Mouse (Mus musculus): Measurements from ENCODE around the gene Ntrk2.
A peak's percentile ranks its signal among the peaks of the same experiment; 100 is the strongest.
"Not testable (repeated sequence)": the region's sequence is repeated elsewhere in the genome, so short reads cannot be mapped to it uniquely, and the experiment has no call there.

Ntrk2 gene

DNA sequence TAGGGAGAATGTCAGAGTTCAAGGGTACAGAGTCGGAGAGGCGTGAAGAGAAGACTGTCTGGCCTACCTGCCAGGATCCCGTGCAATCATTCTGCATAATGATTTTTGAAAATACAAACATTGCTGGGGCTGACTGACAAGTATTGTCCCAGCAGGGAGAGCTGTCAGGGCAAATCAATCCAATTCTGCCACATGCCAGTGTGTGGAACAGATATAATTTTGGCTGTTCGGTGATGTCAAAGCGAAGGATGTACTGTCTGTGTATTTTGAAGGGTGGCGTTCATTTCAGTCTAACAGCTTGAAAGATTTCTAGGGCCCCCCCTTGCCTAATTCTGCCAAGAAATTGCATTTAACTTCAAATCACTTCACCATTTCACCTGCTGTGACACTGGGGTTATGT lies 224.2 kb downstream of the Ntrk2 start:
- no peak for DNase-seq (ENCODE audit: inconsistent ontology term)

DNA sequence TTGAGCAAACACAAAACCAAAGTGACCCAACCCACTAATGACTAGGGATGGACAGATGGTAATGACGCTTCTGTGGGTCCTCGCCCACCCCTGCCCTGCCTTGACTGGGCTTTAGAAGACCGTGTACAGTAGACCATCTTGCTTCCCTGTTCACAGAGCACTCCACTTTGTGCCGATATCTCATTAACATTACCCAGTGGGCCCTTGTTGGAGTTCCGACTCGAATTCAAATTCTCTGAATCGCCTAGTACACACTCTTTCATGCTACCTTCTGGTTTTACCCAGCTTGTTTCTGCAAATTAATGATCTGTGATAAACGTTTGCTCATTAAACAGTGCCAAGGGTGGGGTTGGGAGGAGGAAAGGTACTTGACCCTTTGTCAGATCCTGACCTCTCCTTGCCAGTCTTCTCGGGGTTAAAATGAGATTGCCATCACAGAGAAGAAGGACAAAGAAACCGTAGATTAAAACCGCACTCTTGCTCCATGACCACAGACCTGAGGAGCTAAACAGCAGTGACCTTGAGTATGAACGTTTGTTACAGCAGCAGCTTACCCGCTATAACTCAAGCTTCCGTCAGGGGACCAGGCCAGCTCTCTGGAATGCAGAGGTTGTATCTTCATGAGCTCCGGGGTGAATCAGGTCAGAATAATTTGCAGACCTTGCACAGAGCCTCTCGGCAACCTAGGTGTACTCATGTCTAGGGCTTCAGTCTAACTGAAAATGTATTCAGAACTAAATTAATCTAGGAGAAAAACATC lies 234.0 kb downstream of the Ntrk2 start:
- DNase-seq (ENCODE audit: inconsistent ontology term): no peak

DNA sequence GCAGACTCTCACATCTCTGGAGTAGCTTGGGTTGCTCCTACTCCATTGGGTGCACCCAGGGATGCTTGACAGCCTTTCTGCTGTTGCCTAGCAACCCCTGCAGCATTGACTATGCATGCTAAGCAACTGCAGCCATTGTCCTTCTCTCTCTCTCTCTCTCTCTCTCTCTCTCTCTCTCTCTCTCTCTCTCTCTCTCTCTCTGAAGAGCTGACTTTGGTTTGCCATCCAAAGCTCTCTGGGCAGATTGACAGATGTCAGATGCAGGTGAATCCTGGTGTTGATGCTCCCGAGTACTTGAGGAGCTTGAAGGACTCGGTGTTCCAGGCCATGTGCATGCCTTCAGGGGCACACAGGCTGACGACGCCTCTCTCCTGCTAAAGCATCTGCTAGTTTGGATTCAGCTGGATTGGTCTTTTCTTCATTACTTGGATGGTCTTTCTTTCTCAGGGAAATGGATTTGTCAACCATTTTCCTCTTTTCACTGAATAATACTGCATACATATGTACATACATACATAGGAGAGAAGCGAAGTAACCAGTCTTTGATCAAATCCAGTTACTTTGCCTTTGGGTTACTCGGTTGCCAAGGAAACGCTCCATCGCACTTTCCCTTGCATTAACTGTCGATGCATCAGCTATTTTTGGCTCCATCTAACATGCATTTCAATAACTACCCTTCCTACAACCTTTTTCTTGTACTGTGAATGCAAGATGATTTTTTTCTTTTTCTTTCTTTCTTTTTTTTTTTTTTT lies 234.8 kb downstream of the Ntrk2 start:
- no peak for DNase-seq (ENCODE audit: inconsistent ontology term)

DNA sequence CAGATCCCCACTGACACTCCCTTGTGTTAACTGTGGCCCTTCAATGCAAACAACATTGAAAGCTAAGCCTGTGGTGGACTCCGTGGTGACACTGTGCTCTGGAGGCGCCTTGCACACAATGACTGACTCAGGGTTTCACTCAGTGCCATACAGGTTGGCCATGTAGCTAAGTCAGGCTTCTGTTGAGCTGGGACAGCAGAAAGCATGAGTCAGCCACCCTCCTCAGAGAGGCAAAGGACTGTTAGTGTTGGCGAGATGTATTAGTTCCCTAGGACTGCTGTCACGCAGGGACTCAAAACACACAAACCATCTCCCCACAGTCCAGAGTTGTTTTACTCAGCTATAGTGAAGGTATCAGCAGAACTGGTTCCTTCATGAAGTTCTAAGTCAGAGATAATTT lies 245.8 kb downstream of the Ntrk2 start:
- DNase-seq (ENCODE audit: inconsistent ontology term): no peak

DNA sequence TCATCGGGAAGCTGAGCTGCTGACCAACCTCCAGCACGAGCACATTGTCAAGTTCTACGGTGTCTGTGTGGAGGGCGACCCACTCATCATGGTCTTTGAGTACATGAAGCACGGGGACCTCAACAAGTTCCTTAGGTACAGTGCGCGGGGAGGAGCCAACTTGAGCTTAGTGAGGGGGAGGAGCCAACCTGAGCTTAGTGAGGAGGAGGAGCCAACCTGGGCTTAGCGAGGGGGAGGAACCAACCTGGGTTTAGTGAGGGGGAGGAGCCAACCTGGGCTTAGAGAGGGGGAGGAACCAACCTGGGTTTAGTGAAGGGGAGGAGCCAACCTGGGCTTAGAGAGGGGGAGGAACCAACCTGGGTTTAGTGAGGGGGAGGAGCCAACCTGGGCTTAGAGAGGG lies 248.0 kb downstream of the Ntrk2 start:
- not testable (repeated sequence) for DNase-seq (ENCODE audit: inconsistent ontology term)

DNA sequence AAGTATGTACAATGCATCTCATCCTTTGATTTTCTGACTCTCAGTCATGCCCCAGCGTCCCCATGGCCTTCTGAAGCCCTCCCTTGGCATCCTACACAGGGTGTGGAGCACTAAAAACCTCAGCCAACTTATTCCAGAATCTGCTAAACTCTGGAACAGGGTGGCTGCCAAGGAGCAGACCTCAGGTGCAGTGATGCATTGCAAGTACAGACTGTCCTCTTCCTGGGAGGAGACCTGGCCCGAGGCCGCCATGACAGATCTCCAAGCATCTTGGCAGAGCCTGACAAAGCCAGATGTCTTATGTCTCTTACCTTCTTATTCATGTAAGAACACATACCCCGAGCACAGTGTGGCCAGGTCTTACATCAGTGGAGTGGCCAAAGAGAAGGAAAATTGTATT lies 250.5 kb downstream of the Ntrk2 start:
- DNase-seq (ENCODE audit: inconsistent ontology term): no peak

DNA sequence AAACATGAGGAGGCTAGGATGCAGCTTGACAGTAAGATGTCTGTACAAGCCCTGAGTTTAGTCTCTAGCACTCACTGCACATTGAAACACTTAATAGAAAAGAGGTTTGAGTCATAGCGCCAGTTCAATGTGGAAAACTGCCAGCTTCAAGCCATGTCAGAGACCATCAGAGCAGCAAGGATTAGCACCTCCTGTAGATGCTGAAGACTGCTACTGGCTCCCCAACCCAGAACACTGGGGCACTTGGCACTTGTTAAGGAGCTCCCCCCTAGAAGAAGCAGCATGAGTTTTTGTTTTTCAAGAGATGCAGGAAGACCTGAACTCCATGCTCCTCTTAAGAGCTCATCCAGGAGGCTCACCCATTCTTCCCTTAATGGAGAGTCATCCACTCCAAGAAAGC lies 251.5 kb downstream of the Ntrk2 start:
- DNase-seq (ENCODE audit: inconsistent ontology term): peak; percentile 1

DNA sequence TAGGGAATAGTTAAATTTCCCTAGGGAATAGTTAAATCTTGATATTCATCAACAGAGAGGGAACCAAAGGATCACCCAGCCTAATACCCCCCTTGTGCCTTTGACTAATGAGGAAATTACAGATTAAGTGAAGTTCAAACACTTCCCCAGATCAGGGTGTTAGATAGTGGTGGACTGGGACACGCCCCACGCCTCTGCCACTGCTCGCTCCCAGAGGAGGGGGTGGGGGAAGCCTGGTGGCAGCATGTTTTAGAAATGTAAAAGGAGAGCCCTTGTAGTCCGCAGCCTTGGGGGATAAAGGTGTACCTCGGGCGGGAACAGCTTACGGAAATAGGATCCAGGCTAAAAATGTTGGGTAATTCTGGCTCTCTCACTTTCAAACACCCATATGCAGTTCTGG lies 252.7 kb downstream of the Ntrk2 start:
- DNase-seq (ENCODE audit: inconsistent ontology term): no peak

DNA sequence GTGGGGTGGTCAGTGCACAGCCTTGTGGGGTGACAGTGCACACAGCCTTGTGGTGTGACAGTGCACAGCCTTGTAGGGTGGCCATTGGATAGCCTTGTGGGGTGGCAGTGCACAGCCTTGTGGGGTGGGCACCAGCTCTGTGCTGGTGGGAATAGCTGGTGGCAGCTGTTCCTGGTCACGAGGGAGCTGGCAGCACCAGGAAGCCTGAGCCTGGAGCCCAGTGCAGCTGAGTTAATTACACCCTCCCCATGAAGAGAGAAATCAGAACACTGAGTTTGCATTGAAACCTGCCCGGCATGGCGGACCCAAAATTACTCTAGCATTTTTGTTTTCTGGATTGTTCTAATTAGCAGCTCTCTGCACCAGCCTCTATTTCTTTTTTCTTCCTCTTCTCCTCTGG lies 259.3 kb downstream of the Ntrk2 start:
- no peak for DNase-seq (ENCODE audit: inconsistent ontology term)

DNA sequence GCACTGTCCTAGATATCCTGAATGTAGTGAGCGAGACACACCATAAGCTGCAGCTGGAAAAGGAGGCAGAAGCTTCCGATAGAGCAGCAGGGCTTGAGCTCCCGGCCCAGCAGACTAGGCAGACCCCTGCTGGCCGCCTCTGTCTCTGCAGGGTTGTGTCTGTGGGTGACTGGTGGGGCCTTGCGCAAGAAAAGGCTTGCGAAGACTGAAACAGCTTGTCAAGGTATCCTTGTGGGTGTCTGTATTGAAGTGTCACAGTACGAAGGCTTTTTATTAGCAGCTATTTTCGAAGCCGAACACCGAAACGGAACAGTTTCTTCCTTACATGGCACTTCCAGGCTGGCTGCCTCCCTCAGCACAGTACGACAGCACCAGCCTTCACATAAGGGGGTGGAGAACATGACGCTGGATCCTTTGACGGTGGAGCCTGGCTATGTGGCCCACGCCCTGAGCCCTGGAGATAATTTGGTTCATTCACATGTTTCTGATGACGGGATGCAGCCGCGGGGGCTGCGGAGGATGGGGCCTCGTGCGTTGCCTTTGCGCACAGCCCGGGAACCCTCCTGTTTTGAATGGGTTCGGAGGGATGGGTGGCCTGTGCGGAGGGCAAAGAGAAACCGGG lies 267.4 kb downstream of the Ntrk2 start:
- peak; percentile 66 for DNase-seq (ENCODE audit: inconsistent ontology term)

DNA sequence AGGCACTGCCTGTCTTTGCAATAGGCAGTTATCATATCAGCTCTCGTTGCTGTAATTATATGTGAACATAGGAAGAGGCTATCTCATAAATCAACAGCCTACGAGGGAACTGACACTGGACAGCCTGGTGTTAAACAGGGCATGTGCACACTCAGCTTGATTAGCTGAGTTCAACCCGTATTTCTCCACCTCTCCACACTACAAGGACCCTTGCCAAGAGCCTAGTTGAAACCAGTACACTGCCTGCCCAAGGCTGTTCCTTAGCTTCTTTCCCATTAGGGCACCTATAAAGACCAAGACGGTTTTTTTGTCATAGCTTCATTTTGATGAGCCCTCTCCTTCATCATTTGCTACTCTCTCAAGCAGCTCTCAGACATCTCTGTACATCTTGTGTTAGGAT lies 270.1 kb downstream of the Ntrk2 start:
- DNase-seq (ENCODE audit: inconsistent ontology term): no peak

DNA sequence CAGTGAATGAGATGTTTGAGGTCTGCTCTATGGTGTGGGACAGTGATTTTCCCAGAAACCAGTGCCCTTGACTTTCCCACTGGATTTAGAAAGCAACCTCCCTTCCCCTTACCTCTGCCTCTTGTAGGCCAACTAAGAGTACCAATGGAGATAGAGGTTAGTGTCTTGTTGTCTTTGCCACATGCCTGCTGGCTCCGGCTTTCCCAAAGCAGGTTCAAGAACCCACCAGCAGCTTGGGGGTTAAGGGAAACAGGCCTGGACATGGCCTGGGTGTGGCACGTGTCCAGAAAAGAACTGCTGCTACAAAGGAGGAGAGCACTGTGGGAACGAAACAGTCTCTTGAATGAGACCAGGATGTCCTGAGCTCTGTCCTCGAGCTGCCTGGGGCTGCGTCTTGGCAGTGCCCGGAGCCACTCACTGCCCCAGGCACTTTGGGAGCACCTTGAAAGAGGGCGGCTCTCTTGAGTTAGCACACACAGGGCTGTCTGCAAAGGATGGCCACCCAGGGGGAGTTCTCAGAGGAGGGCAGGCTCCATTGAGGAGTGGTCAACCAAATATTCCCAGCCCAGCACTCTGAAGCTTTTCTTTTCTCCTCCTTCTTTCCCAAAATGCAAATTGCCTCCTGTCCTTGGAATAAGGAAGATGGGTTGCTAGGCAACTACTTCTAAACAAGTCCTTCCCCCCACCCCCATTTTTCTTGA lies 273.5 kb downstream of the Ntrk2 start:
- DNase-seq (ENCODE audit: inconsistent ontology term): no peak

DNA sequence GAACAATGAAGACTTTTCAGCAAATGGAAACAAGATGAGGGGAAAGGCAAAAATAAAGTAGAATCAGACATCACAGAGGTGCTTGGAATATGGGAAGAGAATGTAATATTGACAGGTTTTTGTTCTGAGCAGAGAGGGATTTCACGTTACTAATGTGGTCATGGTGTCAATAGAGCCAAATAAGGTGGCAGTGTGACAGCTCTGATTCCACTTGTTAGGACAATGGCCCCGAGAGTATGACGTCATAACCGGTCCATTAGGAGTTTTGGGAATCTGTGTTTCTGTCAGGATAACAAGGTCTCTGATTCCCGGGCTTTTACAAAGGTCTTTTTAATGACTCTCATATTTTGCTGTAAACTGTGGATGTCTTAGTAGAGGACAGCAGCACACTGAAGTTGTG lies 274.1 kb downstream of the Ntrk2 start:
- DNase-seq (ENCODE audit: inconsistent ontology term): no peak

DNA sequence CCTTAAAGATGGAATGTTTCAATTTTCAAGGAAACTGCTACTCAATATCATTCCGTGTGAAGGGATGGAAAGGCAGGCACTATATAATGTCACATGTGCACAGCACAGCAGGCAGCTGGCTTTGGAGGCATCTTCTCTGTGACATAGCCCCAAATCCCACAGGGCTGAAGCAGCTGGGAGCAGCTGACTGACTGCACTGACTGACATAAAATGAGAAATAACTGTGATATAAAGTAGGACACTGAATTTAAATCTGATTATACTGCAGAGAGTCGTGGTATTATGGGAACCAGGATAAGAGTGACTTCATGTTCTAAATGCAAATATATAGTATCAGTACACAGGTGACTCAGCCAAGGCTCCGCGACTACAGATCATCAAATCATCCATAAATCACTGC lies 282.6 kb downstream of the Ntrk2 start:
- no peak for DNase-seq (ENCODE audit: inconsistent ontology term)

DNA sequence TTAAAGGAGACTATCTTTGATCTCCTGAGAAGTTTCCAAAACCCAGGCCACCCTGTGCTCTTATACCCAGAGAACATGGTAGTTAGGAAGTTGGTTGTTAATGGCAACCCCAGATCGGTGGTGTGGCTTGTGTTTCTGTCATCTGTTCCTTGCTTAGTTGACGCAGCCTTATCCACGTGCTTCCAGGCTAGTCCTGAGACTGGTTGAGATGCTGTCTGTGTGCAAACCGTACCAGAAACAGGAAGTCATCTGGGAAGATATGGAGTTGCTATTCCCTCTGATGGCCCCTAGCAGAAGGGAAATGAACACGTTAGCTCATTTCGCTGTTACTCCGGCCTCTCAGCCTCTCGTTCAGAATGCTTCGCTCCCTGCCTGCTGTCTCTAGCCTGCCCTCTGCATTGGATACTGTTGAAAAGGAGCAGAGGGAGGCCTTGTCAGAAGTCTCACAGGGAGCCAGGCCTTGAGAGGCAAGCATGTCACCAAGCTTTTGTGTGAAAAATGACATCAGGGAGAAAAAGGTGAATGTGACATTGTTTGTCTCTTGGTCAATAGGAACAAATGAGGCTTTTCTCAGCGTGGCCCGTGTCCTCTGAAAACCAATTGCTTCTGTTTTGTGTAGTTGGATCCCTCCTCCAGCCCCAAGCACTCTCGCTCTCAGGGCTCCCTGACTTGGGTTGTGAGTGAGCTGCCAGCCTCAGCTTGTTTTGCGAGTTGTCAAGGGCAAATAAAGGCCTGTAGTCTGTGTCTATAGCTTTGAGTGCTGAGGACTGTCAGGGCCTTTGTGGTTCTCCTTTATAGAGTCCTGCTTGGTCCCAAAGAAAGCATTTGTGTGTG lies 285.0 kb downstream of the Ntrk2 start:
- DNase-seq (ENCODE audit: inconsistent ontology term): no peak

DNA sequence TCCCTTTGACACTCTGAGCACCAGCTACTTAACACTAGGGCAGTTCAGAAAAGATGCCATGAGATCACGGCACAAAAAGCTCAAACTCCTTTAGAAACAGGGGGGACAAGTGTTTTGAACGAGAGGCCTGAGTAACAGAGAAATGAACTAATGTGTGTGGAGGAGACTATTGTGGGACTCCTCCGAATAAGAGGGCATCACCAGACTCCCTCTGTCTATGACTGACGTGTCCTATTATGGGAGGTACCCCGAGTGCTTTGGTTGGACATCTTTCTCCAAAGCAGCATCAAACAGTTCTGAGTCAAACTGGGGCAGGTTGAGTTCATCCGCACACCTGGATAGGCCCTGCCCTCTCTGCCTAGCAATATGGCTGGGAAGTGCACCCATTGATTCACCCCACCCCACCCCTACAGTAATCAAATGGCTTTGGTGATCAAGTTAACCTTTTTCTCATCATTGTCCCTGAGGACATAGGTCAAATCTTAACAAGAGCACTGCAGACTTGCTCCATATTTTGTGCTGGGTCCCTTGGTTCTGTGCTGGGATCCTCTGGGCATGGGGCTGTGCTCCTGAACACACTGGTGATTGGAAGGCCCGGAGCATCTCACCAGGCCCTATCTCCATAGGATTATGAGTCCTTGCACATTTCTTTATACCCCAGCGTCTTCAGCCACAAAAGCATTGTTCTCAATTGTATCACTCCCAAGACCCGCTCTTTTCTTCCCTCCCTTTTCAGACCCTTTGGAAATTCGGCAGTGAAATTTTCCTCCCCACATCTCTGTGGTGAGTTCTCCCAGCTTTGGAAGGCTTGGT lies 285.9 kb downstream of the Ntrk2 start:
- DNase-seq (ENCODE audit: inconsistent ontology term): no peak

DNA sequence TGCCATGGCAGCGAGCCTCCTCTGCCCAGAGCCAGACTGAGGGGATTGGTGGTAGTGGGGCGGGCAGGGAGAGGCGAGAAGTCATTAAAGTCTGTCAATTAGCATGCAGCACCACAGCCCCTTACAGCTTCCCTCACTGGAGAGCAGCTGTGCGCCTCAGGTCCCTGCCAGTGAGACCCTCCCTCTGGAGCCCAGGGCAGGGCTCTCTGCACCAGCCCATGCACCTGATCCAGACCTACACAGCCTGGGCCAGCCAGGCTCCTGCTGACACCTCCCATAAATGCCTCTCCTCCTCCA lies 286.4 kb downstream of the Ntrk2 start:
- DNase-seq (ENCODE audit: inconsistent ontology term): no peak

DNA sequence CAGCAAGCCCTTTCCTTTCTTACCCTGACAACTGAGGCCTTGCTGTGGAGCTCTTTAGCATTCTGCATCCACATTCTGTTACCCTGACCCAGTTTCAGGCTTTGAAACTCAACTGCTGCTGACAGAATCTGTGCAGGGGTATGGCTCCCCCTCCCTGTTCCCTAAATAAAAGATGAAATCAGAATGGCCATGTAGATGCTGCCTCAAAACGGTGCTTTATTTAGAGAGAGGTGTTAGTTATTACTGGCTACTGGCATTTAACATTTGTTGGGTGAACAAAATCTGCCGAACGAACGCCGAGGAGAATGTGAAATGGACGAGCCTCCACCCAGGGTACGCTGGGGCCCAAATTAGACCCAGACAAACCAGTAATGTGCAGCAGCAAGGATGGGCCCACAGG lies 288.4 kb downstream of the Ntrk2 start:
- no peak for DNase-seq (ENCODE audit: inconsistent ontology term)

DNA sequence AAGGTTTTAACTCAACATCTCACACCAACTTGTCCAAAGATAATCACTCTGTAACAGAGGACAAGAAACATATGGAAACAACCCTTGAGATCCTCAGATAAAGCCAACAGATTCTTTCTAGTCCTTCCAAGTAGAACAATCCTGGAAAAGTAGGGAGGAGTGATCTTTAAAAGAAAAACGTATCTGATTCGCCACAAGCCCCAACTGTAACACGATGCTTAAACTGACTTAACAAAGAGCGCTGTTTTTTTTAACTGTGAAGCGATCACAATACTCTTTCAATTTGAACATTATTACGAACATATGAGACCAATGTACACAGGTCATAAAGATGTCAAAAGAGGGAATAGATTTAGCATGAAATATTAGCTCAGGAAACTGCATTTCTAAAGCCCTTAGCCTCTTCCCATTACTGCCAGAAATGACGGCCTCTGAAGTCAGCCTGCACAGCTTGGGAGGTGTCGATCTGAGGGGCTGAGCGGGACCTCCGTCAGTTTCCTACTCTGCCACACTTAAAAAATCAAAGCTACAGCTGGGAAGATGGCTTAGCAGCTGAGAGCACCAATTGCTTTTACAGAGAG lies 289.5 kb downstream of the Ntrk2 start:
- no peak for DNase-seq (ENCODE audit: inconsistent ontology term)

DNA sequence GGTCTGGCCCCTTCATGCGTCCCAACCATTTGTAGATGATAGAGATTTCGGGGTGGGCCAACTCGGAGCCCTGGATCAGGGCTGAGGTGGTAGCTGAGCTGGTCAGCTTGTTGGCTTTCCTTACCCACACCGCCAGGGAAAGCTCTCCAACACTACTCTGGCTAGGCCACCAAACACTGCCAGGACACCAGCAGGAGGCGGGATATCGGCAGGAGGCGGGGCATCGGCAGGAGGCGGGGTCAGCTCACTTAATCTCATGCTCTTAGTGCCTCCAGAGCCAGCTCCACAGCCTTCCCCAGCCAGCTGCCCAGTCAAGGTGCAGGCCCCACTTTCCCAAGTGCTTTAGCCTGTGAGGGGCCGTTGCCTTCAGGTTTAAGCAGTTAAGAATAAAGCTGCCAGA lies 293.7 kb downstream of the Ntrk2 start:
- DNase-seq (ENCODE audit: inconsistent ontology term): no peak
